Comparison of ENCODE assay signal across 20 mouse cellular contexts in the genomic region with DNA sequence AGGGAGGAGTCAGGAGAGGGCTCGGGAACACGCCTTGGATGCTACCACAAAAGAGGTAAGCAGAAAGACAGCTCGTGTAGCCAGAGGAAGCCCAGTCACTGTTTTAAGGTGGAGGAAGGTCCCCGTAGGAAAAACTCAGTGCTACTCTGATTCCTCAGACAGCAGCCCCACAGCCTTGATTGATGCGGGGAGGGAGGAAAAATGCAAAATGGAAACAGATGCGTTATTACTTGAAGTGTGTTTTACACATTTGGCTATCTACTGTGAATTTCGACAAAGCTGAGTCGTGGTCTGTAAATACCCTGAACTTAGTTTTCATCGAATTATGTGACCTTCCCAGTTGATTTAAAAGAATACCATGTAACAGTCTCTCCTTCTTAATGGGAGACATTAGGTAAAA.
DNase-seq lines count a peak whose midpoint lies in the region; ATAC-seq and TF ChIP-seq lines count a peak whose summit lies in the region.
"Had no signal": no experiment of that assay in that cellular context is flagged by ENCODE, and none has a peak within 500 bp of the region (broad histone marks: within the 10 kb centered on the region; RNA-seq: fewer than 3 reads in every experiment).

No protein-coding gene starts in this region.

- no peak overlapping the region for H3K4me3 ChIP-seq in limb, embryonic 13.5 days
- H3K4me3 ChIP-seq in midbrain, postnatal 0 days (ENCODE audit: low read depth, low read length) = no peak overlapping the region
- H3K4me3 ChIP-seq: forebrain, embryonic 15.5 days; heart, embryonic 12.5 days had no signal

- 0 out of 2 replicates have a peak, but pooled peaks cover 12% of the 10 kb centered on the region for H3K36me3 ChIP-seq in limb, embryonic 13.5 days
- no peaks in the 10 kb centered on the region for H3K36me3 ChIP-seq in midbrain, postnatal 0 days (ENCODE audit: insufficient read depth, low read length)
- H3K36me3 ChIP-seq: heart, embryonic 12.5 days had no signal

- H3K27ac ChIP-seq in limb, embryonic 13.5 days = no peak overlapping the region
- no peak overlapping the region for H3K27ac ChIP-seq in midbrain, postnatal 0 days (ENCODE audit: low read depth, low read length)
- H3K27ac ChIP-seq: forebrain, embryonic 15.5 days; hindbrain, postnatal 0 days had no signal

- ATAC-seq in limb, embryonic 13.5 days (ENCODE audit: low FRiP score, low read depth) = no peak
- ATAC-seq in midbrain, postnatal 0 days (ENCODE audit: low FRiP score) = no peak
- ATAC-seq: CD4-positive, CD25-positive, alpha-beta regulatory T cell, adult 4 months; forebrain, embryonic 15.5 days; hindbrain, postnatal 0 days had no signal

- TF ChIP-seq CTCF in midbrain, postnatal 0 days (IDR thresholded peaks at IDR 0.05) = no peak

- 32% methylated on average over 9 of the region's 9 CpGs for WGBS in limb, embryonic 13.5 days
- 81% methylated on average over 9 of the region's 9 CpGs for WGBS in midbrain, postnatal 0 days

- H3K4me1 ChIP-seq in limb, embryonic 13.5 days = peaks cover 21% of the 10 kb centered on the region
- H3K4me1 ChIP-seq in midbrain, postnatal 0 days (ENCODE audit: insufficient read depth, low read length) = no peaks in the 10 kb centered on the region

- peak; percentile 65 for DNase-seq in NIH3T3 (ENCODE audit: low read depth)
- DNase-seq in embryo, embryonic 11 days = peak; percentile 34
- DNase-seq in forelimb bud, embryonic 11.5 days (ENCODE audit: low read depth, low spot score) = peak; percentile 43
- no peak for DNase-seq in adrenal gland, postnatal 14 days
- DNase-seq in thymus, postnatal 4 days = no peak
- no peak for DNase-seq in midbrain, postnatal 0 days (ENCODE audit: low spot score)
- DNase-seq: adrenal gland, postnatal 10 days; B cell, adult 2 months; cerebellum, adult 18-20 months; cerebellum, adult 9-11 months; cerebellum, postnatal 36 days; gastrocnemius, postnatal 14 days; heart, postnatal 36 days; kidney, adult 11 months had no signal

- H3K9ac ChIP-seq in limb, embryonic 13.5 days = no peak overlapping the region
- H3K9ac ChIP-seq in midbrain, postnatal 0 days (replicated peaks; ENCODE audit: low read length, poor library complexity, severe bottlenecking) = no peak overlapping the region
- H3K9ac ChIP-seq: forebrain, embryonic 15.5 days; heart, embryonic 12.5 days had no signal

- H3K9me3 ChIP-seq in limb, embryonic 13.5 days = no peaks in the 10 kb centered on the region
- H3K9me3 ChIP-seq in midbrain, postnatal 0 days (ENCODE audit: low read length) = no peaks in the 10 kb centered on the region
- H3K9me3 ChIP-seq: forebrain, embryonic 15.5 days; G1E; heart, embryonic 12.5 days had no signal

- no peaks in the 10 kb centered on the region for H3K27me3 ChIP-seq in limb, embryonic 13.5 days
- no peaks in the 10 kb centered on the region for H3K27me3 ChIP-seq in midbrain, postnatal 0 days (ENCODE audit: insufficient read depth, low read length)
- H3K27me3 ChIP-seq: forebrain, embryonic 15.5 days; heart, embryonic 12.5 days had no signal

- H3K4me2 ChIP-seq in limb, embryonic 13.5 days (replicated peaks) = peak overlapping the region; percentile 24; the same call in 1 of the 2 replicates
- H3K4me2 ChIP-seq in midbrain, postnatal 0 days (ENCODE audit: low read depth, low read length, poor library complexity, severe bottlenecking) = no peak overlapping the region
- H3K4me2 ChIP-seq: forebrain, embryonic 15.5 days; heart, embryonic 12.5 days had no signal

Comparison
In these comparisons a context has a peak if more than half of its experiments do, and no peak if none do; other contexts are left out.
1. DNase-seq: peak in NIH3T3 (single experiment), embryo, embryonic 11 days (single experiment) and forelimb bud, embryonic 11.5 days (single experiment); none in adrenal gland, postnatal 14 days (single experiment), thymus, postnatal 4 days (single experiment) and midbrain, postnatal 0 days (single experiment).